Mouse (Mus musculus) liver, embryonic 16.5 days (tissue): ENCODE results near the gene Fpr2. TPM values are rescaled to one million over a fixed set of nuclear protein-coding genes. Genes with fewer than 3 reads are reported as not detected.
"Not testable (repeated sequence)": the region's sequence is repeated elsewhere in the genome, so short reads cannot be mapped to it uniquely, and the experiment has no call there.

ENCODE experiments used
- ATAC-seq: fragments of 200-750 bp; cut with Nextera tagmentation; 2 replicates; pipeline ENCODE4 v1.8.0; 2017; ENCODE audit warnings: low read depth, mild to moderate bottlenecking, moderate number of reproducible peaks, moderate library complexity
- H3K27ac ChIP-seq: fragments of 300-500 bp; sonication (generic); 2 replicates; pipeline ENCODE4 v1.5.1; 2014; ENCODE audit warnings: mild to moderate bottlenecking, low read length
- H3K27me3 ChIP-seq: fragments of 300-500 bp; sonication (generic); 2 replicates; pipeline ENCODE4 v1.6.1; 2014; ENCODE audit warnings: low read depth, low read length, mixed read lengths; ENCODE audit not compliant: control insufficient read depth, insufficient read depth
- H3K36me3 ChIP-seq: fragments of 300-500 bp; sonication (generic); 2 replicates; pipeline ENCODE4 v1.6.1; 2014; ENCODE audit warnings: mild to moderate bottlenecking; ENCODE audit not compliant: control insufficient read depth, insufficient read depth
- H3K4me1 ChIP-seq: fragments of 300-500 bp; sonication (generic); 2 replicates; pipeline ENCODE4 v1.6.1; 2014; ENCODE audit warnings: low read depth, low read length, mixed read lengths; ENCODE audit not compliant: control insufficient read depth
- H3K4me2 ChIP-seq: fragments of 300-500 bp; sonication (generic); 2 replicates; pipeline ENCODE4 v1.6.1; 2014; ENCODE audit warnings: low read depth, low read length, mixed read lengths
- H3K4me3 ChIP-seq: fragments of 300-500 bp; sonication (generic); 2 replicates; pipeline ENCODE4 v1.5.1; 2014; ENCODE audit warnings: low read depth, mild to moderate bottlenecking, low read length
- H3K9ac ChIP-seq: fragments of 300-500 bp; sonication (generic); 2 replicates; pipeline ENCODE4 v1.6.1; 2014; ENCODE audit warnings: low read depth, low read length
- H3K9me3 ChIP-seq: fragments of 300-500 bp; sonication (generic); replicated peaks from 2 replicates; pipeline ENCODE4 v1.6.1; 2016; ENCODE audit warnings: low read length; ENCODE audit not compliant: control insufficient read depth
- WGBS: fragments of 180-500 bp; shearing (Covaris S2); extraction: QIAGEN DNeasy Blood & Tissue Kit; methylation state at CpG from one replicate; pipeline ENCODE4 v1.1.7; 2014; ENCODE audit not compliant: insufficient replicate concordance; 5-methylcytosine and 5-hydroxymethylcytosine counted together
- polyA plus RNA-seq: library from polyadenylated mRNA; unstranded; fragments of >200 nt; fragmentation: Nextera tagmentation; extraction: Ambion mirVana; gene quantifications from 2 replicates; pipeline ENCODE4 v1.2.1, GENCODE M21; 2015

Fpr2 gene
- 3.8 and 5.6 TPM in 2 replicates for polyA plus RNA-seq

DNA sequence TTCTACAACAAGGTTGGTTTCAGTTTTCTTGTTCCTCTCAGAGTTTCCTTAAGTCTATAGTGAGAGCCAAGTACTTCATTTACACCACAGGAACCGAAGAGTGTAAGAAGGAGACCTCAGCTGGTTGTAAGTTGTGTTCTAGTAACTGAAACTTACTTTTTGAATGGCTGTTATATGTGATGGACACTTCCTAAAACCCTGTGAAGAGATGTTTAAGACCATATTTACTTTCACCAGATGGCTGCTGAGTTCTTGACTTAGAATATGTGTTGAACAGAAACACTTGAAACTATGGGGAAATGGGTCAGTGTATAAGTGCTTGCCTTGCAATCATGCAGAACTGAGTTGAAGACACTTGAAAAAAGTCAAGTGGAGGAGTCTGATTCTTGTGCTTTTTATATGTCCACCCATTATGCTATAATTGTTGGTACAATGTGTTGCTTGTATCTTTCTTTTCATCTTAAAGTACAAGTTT lies at the start of gene Fpr2, which contains the start of gene Fpr3:
Gene Fpr2 (plus strand): TSS at position 51 of the 475 bp plus-strand sequence.
Gene Fpr3 (plus strand): TSS at position 79 of the 475 bp plus-strand sequence.
- no peak within 1 kb of the TSS for H3K4me3 ChIP-seq
- no peak within 1 kb of the TSS for H3K9ac ChIP-seq
- H3K4me1 ChIP-seq, result no peaks in the 10 kb centered on the region
- H3K4me2 ChIP-seq, result no peak within 1 kb of the TSS
- no peak within 1 kb of the TSS for H3K27ac ChIP-seq
- no peaks in the 10 kb centered on the region for H3K36me3 ChIP-seq
- WGBS, result 30% methylated on average over 1 of the region's 1 CpGs
- no peak for ATAC-seq
- H3K9me3 ChIP-seq, result no peaks in the 10 kb centered on the region
- H3K27me3 ChIP-seq, result no peaks in the 10 kb centered on the region

GRCm38 (mm10) chr17:17837919-17838701 lies 49.5 kb upstream of the Fpr2 start:
- Histone ChIP-seq H3K4me2 (peak overlapping the region; percentile 74), H3K9ac (peak overlapping the region; percentile 67), H3K4me3 (peak overlapping the region; percentile 65), H3K4me1 (peaks cover 6% of the 10 kb centered on the region), H3K27ac (peak overlapping the region; percentile 82), H3K9me3 (no peaks in the 10 kb centered on the region), H3K27me3 (no peaks in the 10 kb centered on the region), H3K36me3 (0 out of 2 replicates have a peak, but pooled peaks cover 2% of the 10 kb centered on the region)
- ATAC-seq, result peak; percentile 98
- under 1% methylated on average over 43 of the region's 43 CpGs for WGBS

- WGBS, result 79% methylated on average over 2 of the region's 2 CpGs
- no peak overlapping the region for H3K27ac ChIP-seq
- no peak overlapping the region for H3K4me2 ChIP-seq
- H3K9ac ChIP-seq, result no peak overlapping the region
- ATAC-seq, result no peak
- no peaks in the 10 kb centered on the region for H3K9me3 ChIP-seq
- no peak overlapping the region for H3K4me3 ChIP-seq
- 0 out of 2 replicates have a peak, but pooled peaks cover 2% of the 10 kb centered on the region for H3K36me3 ChIP-seq
- peaks cover 6% of the 10 kb centered on the region for H3K4me1 ChIP-seq
- H3K27me3 ChIP-seq, result no peaks in the 10 kb centered on the region
These were observed 48.3 kb upstream of the Fpr2 start for GRCm38 (mm10) chr17:17839276-17839675.

DNA sequence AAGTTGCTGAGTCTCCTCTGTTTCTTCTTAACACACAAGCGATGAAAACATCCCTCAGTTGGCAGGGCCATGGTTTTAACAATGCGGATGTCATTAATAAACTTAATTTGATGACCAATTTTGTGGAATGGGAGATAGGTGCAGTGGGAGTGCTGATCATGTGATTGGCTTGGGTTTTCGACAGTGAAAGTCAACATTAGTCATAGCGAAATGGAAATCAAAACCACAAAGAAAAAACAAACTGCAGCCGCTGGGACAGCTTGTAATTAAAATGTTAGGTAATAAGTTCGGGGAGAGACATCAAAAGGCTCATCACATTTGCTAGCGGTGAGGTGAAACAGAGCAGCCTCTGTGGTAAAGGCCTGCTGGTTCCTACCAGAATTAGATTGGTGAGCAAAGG lies 46.8 kb upstream of the Fpr2 start:
- H3K27ac ChIP-seq, result no peak overlapping the region
- WGBS, result 76% methylated on average over 7 of the region's 7 CpGs

GRCm38 (mm10) chr17:17843534-17844261 lies 43.9 kb upstream of the Fpr2 start:
- no peak overlapping the region for H3K4me3 ChIP-seq
- H3K4me2 ChIP-seq, result no peak overlapping the region
- no peaks in the 10 kb centered on the region for H3K4me1 ChIP-seq
- no peaks in the 10 kb centered on the region for H3K27me3 ChIP-seq
- H3K36me3 ChIP-seq, result 0 out of 2 replicates have a peak, but pooled peaks cover 2% of the 10 kb centered on the region
- peak; percentile 22; the same call in 1 of the 2 replicates for ATAC-seq
- no peak overlapping the region for H3K27ac ChIP-seq
- no peak overlapping the region for H3K9ac ChIP-seq
- WGBS, result 61% methylated on average over 27 of the region's 27 CpGs
- no peaks in the 10 kb centered on the region for H3K9me3 ChIP-seq

More for the DNA sequence above, 46.8 kb upstream of the Fpr2 start:
- no peak for ATAC-seq
- Histone ChIP-seq H3K4me2 (no peak overlapping the region), H3K4me3 (no peak overlapping the region), H3K27me3 (no peaks in the 10 kb centered on the region), H3K9me3 (no peaks in the 10 kb centered on the region), H3K36me3 (0 out of 2 replicates have a peak, but pooled peaks cover 2% of the 10 kb centered on the region), H3K9ac (no peak overlapping the region), H3K4me1 (peaks cover 6% of the 10 kb centered on the region)

DNA sequence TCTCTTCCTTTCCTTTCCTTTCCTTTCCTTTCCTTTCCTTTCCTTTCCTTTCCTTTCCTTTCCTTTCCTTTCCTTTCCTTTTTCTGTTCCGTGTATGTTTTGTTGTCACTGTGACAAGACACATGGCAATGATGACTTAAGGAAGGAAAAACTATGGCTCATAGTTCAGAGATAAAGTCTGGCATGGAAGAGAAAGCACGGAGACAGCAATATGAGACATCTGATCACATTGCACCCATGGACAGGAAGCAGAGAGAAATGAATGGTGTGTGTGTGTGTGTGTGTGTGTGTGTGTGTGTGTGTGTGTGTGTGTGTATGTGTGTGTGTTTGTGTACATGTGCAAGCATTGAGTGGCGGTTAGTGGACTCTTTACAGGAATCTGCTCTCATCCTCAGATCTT lies 43.0 kb upstream of the Fpr2 start:
- H3K36me3 ChIP-seq, H3K4me3 ChIP-seq, H3K9me3 ChIP-seq, H3K9ac ChIP-seq, H3K27ac ChIP-seq, H3K4me1 ChIP-seq, H3K27me3 ChIP-seq, ATAC-seq, H3K4me2 ChIP-seq: not testable (repeated sequence)
- 62% methylated on average over 3 of the region's 3 CpGs for WGBS

GRCm38 (mm10) chr17:17845187-17846027 lies 42.2 kb upstream of the Fpr2 start:
- Histone ChIP-seq H3K4me2 (no peak overlapping the region), H3K27ac (no peak overlapping the region), H3K9me3 (no peaks in the 10 kb centered on the region), H3K27me3 (peaks cover 5% of the 10 kb centered on the region), H3K4me3 (no peak overlapping the region), H3K9ac (no peak overlapping the region), H3K36me3 (0 out of 2 replicates have a peak, but pooled peaks cover 2% of the 10 kb centered on the region), H3K4me1 (no peaks in the 10 kb centered on the region)
- WGBS, result 55% methylated on average over 10 of the region's 10 CpGs
- no peak for ATAC-seq

DNA sequence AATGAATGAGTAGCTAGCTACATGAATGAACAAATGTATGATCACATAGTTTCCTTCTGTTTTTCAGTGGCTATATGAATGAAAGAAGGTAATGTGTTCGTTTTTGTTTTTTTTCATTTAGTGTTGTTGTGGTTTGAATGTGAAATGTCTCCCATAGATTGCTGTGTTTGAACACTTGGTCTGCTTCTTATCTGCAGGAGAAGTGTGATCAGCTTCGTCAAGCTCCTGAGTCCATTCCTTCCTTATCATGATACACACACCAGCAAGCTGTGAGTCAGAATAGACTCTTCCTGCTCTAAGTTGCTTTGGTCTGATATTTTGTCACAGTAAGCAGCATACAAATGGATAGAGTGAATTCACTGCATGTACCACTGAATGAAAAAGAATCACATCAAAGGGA lies 38.6 kb upstream of the Fpr2 start:
- Histone ChIP-seq H3K27me3 (peaks cover 6% of the 10 kb centered on the region), H3K36me3 (no peaks in the 10 kb centered on the region), H3K9me3 (no peaks in the 10 kb centered on the region), H3K4me2 (no peak overlapping the region), H3K9ac (no peak overlapping the region), H3K4me1 (no peaks in the 10 kb centered on the region), H3K27ac (no peak overlapping the region), H3K4me3 (no peak overlapping the region)
- ATAC-seq, result peak; percentile 44
- 14% methylated on average over 2 of the region's 2 CpGs for WGBS
